Mouse (Mus musculus): ENCODE results near the gene Grid1.

- TF ChIP-seq CTCF (conservative IDR thresholded peaks at IDR 0.05; ENCODE audit: low read length) (no peak), POU5F1 (IDR thresholded peaks at IDR 0.05; ENCODE audit: borderline replicate concordance, low read length) (no peak)
These were observed 212.4 kb downstream of the Grid1 start for GRCm38 (mm10) chr14:35032283-35032682.

Data from E14TG2a.4 (cell line).